Mouse (Mus musculus) gastrocnemius, postnatal 4 days (tissue): ENCODE data around the gene D330045A20Rik. TPM values are rescaled to one million over a fixed set of nuclear protein-coding genes. Genes with fewer than 3 reads are reported as not detected.
"Not testable (repeated sequence)": the region's sequence is repeated elsewhere in the genome, so short reads cannot be mapped to it uniquely, and the experiment has no call there.

Source experiments
- DNase-seq, 2 experiments: peaks; one replicate each; pipeline ENCODE4 v3.0.0; 2021 to 2022; ENCODE audit warnings: low spot score in 2 of 2, mixed read lengths in 2 of 2
- total RNA-seq, 2 experiments: library from RNA; stranded (reverse); gene quantifications; 2 replicates each; pipeline ENCODE4 v1.2.3; 2021

Gene D330045A20Rik
- total RNA-seq, 2 experiments from 2014 or later, result 0.66 to 1.2 TPM

- DNase-seq, result no peak
Measured at GRCm38 (mm10) chrX:139570054-139570453, 89.9 kb downstream of the D330045A20Rik start.

GRCm38 (mm10) chrX:139578649-139579278 lies 98.6 kb downstream of the D330045A20Rik start:
- DNase-seq, result no peak

- no peak for DNase-seq
Measured at GRCm38 (mm10) chrX:139583616-139584015, 103.4 kb downstream of the D330045A20Rik start.

- DNase-seq, result not testable (repeated sequence)
Measured at GRCm38 (mm10) chrX:139586676-139587075, 106.5 kb downstream of the D330045A20Rik start.

- DNase-seq, result no peak
Measured at GRCm38 (mm10) chrX:139596404-139596803, 116.2 kb downstream of the D330045A20Rik start.

Other genes with a start within 250 kb of the D330045A20Rik start
- not detected for gene Trap1a, start 146.7 kb upstream of the D330045A20Rik start, total RNA-seq
- 10 to 100 TPM; 15.2 to 15.3 TPM for gene Rnf128, start 82.9 kb downstream of the D330045A20Rik start, total RNA-seq
- gene Tbc1d8b, start 204.6 kb downstream of the D330045A20Rik start, total RNA-seq, result 10 to 100 TPM in 1 of 2 experiments, 1 to 10 TPM in 1; 6.8 to 10.0 TPM
- gene Gm15013, start 234.1 kb downstream of the D330045A20Rik start, total RNA-seq, result not detected